In genomic region chr5:76839786-76840185, GRCm38 (mm10) we compare ENCODE assay signal across 21 mouse cellular contexts.
"Had no signal": no experiment of that assay in that cellular context is flagged by ENCODE, and none has a peak within 500 bp of the region (broad histone marks: within the 10 kb centered on the region; RNA-seq: fewer than 3 reads in every experiment).

No protein-coding gene starts in this region.

- H3K4me1 ChIP-seq: limb, embryonic 12.5 days had no signal

- DNase-seq: gastrocnemius, postnatal 14 days; gastrocnemius, postnatal 36 days; heart, adult 11 months; heart, adult 2 months; heart, postnatal 14 days; heart, postnatal 36 days; kidney, adult 18-20 months; kidney, adult 8-10 months; kidney, postnatal 10 days; kidney, postnatal 25 days; kidney, postnatal 4 days; liver; liver, embryonic 13.5 days had no signal

- H3K36me3 ChIP-seq: heart, embryonic 13.5 days; heart, embryonic 15.5 days; intestine, embryonic 15.5 days; limb, embryonic 12.5 days; liver, embryonic 13.5 days had no signal

- H3K27me3 ChIP-seq: heart, embryonic 13.5 days; heart, embryonic 15.5 days; hindbrain, embryonic 13.5 days; intestine, embryonic 15.5 days; limb, embryonic 12.5 days; liver, embryonic 13.5 days had no signal

- H3K9me3 ChIP-seq: heart, embryonic 13.5 days; heart, embryonic 15.5 days; hindbrain, embryonic 13.5 days; intestine, embryonic 15.5 days; limb, embryonic 10.5 days; limb, embryonic 12.5 days; liver, embryonic 13.5 days had no signal

- H3K4me3 ChIP-seq: heart, adult 2 months; heart, embryonic 13.5 days; heart, embryonic 15.5 days; hindbrain, embryonic 13.5 days; intestine, embryonic 15.5 days; layer of hippocampus, adult 2 months; left cerebral cortex, adult 2 months; limb, embryonic 10.5 days; limb, embryonic 12.5 days; liver, embryonic 13.5 days had no signal

- H3K27ac ChIP-seq: heart, adult 2 months; heart, embryonic 13.5 days; heart, embryonic 15.5 days; hindbrain, embryonic 13.5 days; intestine, embryonic 15.5 days; layer of hippocampus, adult 2 months; left cerebral cortex, adult 2 months; limb, embryonic 10.5 days; limb, embryonic 12.5 days; liver, embryonic 13.5 days had no signal
